Mouse (Mus musculus) liver, postnatal 0 days (tissue): ENCODE data around the gene Rab11fip3. TPM values are rescaled to one million over a fixed set of nuclear protein-coding genes. Genes with fewer than 3 reads are reported as not detected.
"Not testable (repeated sequence)": the region's sequence is repeated elsewhere in the genome, so short reads cannot be mapped to it uniquely, and the experiment has no call there.

Experiments used
- ATAC-seq: fragments of 200-750 bp; cut with Nextera tagmentation; 2 replicates; pipeline ENCODE4 v1.8.0; 2017; ENCODE audit warnings: mild to moderate bottlenecking, moderate library complexity
- DNase-seq: peaks from one replicate; pipeline ENCODE4 v3.0.0-alpha.2; 2016
- H3K27ac ChIP-seq: fragments of 300-500 bp; sonication (generic); 2 replicates; pipeline ENCODE4 v1.5.1; 2014; ENCODE audit warnings: antibody characterized with exemption, moderate library complexity, mild to moderate bottlenecking, low read depth
- H3K27me3 ChIP-seq: fragments of 300-500 bp; sonication (generic); 2 replicates; pipeline ENCODE4 v1.6.1; 2014; ENCODE audit warnings: low read length, control low read depth, mixed read lengths; ENCODE audit not compliant: insufficient read depth
- H3K36me3 ChIP-seq: fragments of 300-500 bp; sonication (generic); replicated peaks from 2 replicates; pipeline ENCODE4 v1.6.1; 2014; ENCODE audit warnings: mild to moderate bottlenecking, control low read depth, low read length, moderate library complexity, mixed read lengths; ENCODE audit not compliant: insufficient read depth
- H3K4me1 ChIP-seq: fragments of 300-500 bp; sonication (generic); 2 replicates; pipeline ENCODE4 v1.6.1; 2014; ENCODE audit warnings: antibody characterized with exemption, mild to moderate bottlenecking, control low read depth; ENCODE audit not compliant: insufficient read depth
- H3K4me2 ChIP-seq: fragments of 300-500 bp; sonication (generic); 2 replicates; pipeline ENCODE4 v1.6.1; 2014; ENCODE audit warnings: low read depth, mild to moderate bottlenecking, low read length, moderate library complexity, mixed read lengths
- H3K4me3 ChIP-seq: fragments of 300-500 bp; sonication (generic); 2 replicates; pipeline ENCODE4 v1.5.1; 2014; ENCODE audit warnings: low read depth, low read length
- H3K9ac ChIP-seq: fragments of 300-500 bp; sonication (generic); replicated peaks from 2 replicates; pipeline ENCODE4 v1.6.1; 2014; ENCODE audit warnings: mild to moderate bottlenecking, moderate library complexity
- H3K9me3 ChIP-seq: fragments of 300-500 bp; sonication (generic); 2 replicates; pipeline ENCODE4 v1.6.1; 2016; ENCODE audit warnings: mild to moderate bottlenecking, control low read depth, low read length, mixed read lengths
- CTCF ChIP-seq: sonication (generic); IDR thresholded peaks from 2 replicates; pipeline ENCODE4 v1.5.1; 2016; ENCODE audit warnings: antibody characterized with exemption, low read depth
- EP300 ChIP-seq: IDR thresholded peaks from 2 replicates; pipeline ENCODE4 v1.6.1; 2016; ENCODE audit warnings: antibody characterized with exemption, low read depth, mild to moderate bottlenecking
- WGBS: fragments of 180-500 bp; shearing (Covaris S2); extraction: QIAGEN DNeasy Blood & Tissue Kit; methylation state at CpG from one replicate; pipeline ENCODE4 v1.1.7; 2014; ENCODE audit not compliant: insufficient replicate concordance; 5-methylcytosine and 5-hydroxymethylcytosine counted together
- polyA plus RNA-seq: library from polyadenylated mRNA; unstranded; fragments of >200 nt; fragmentation: Nextera tagmentation; extraction: Ambion mirVana; gene quantifications from 2 replicates; pipeline ENCODE4 v1.2.1, GENCODE M21; 2015

Gene Rab11fip3
- polyA plus RNA-seq, result 1.7 TPM in 2 replicates

GRCm38 (mm10) chr17:26068831-26069739 is at the start of gene Rab11fip3:
Gene Rab11fip3, minus strand, starts transcription at chr17:26069555.
- Histone ChIP-seq H3K4me3 (peak within 1 kb of the TSS; percentile 70), H3K36me3 (no peaks in the 10 kb centered on the region), H3K27ac (no peak within 1 kb of the TSS), H3K4me2 (peak within 1 kb of the TSS; percentile 97), H3K4me1 (peaks cover 24% of the 10 kb centered on the region), H3K9ac (peak within 1 kb of the TSS; percentile 56), H3K27me3 (peaks cover 33% of the 10 kb centered on the region), H3K9me3 (no peaks in the 10 kb centered on the region)
- DNase-seq (peak; percentile 85), ATAC-seq (peak; percentile 93)
- TF ChIP-seq CTCF, result no peak
- no peak for TF ChIP-seq EP300
- WGBS, result under 1% methylated on average over 81 of the region's 94 CpGs

GRCm38 (mm10) chr17:26116503-26117258 is 47.3 kb upstream of the Rab11fip3 start:
- DNase-seq, result no peak
- Histone ChIP-seq H3K9ac (no peak overlapping the region), H3K27me3 (peaks cover 32% of the 10 kb centered on the region), H3K27ac (no peak overlapping the region), H3K4me2 (no peak overlapping the region), H3K4me3 (no peak overlapping the region), H3K4me1 (peaks cover 22% of the 10 kb centered on the region), H3K9me3 (no peaks in the 10 kb centered on the region), H3K36me3 (no peaks in the 10 kb centered on the region)
- ATAC-seq, result no peak
- WGBS, result 76% methylated on average over 16 of the region's 17 CpGs
- TF ChIP-seq EP300 (no peak), CTCF (no peak)

GRCm38 (mm10) chr17:26115956-26116487 is 46.7 kb upstream of the Rab11fip3 start:
- WGBS, result 45% methylated on average over 2 of the region's 3 CpGs
- Histone ChIP-seq H3K4me3 (no peak overlapping the region), H3K9ac (no peak overlapping the region), H3K27ac (no peak overlapping the region), H3K4me2 (no peak overlapping the region), H3K9me3 (no peaks in the 10 kb centered on the region), H3K27me3 (peaks cover 38% of the 10 kb centered on the region), H3K4me1 (peaks cover 22% of the 10 kb centered on the region), H3K36me3 (no peaks in the 10 kb centered on the region)
- DNase-seq (no peak), ATAC-seq (no peak)
- TF ChIP-seq EP300, result no peak

DNA sequence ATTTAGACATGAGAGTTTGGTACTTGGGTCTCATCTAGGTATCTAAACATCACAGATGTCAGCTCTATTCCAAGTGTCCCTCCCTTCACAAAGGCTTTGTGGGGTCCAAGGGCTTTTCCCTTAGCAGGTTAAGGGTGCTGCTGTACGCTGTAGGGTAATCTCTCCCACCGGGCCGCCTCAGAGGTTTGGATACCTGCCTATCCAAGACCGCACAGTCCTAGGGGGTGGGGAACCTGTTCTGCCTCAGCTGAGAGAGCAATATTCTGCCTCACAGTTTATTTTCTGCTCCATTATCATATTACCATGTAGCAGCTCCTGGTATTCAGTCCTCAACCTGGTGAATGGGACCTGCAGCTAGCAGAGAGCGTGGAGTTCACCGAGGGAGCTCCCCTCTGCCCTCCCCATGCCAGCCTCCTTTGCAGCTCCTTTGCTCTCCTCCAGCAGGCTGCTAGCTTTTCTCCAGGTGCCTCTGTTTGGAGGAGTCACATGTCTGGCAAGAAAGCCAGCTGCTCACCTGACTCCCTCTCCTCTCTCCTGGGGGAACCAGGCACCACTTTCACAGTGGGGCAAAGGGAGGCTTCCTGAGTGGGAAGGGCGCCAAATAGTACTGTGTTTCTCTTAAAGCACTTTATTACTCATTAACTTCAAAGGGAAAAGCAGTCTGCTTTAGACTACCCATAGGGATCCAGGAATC is 46.0 kb upstream of the Rab11fip3 start:
- H3K9me3 ChIP-seq, result no peaks in the 10 kb centered on the region
- peaks cover 22% of the 10 kb centered on the region for H3K4me1 ChIP-seq
- H3K27ac ChIP-seq, result no peak overlapping the region
- peaks cover 44% of the 10 kb centered on the region for H3K27me3 ChIP-seq
- DNase-seq (no peak), ATAC-seq (peak; percentile 12; the same call in 1 of the 2 replicates)
- no peak overlapping the region for H3K4me2 ChIP-seq
- H3K9ac ChIP-seq, result no peak overlapping the region
- no peak for TF ChIP-seq EP300
- no peak for TF ChIP-seq CTCF
- H3K4me3 ChIP-seq, result no peak overlapping the region
- H3K36me3 ChIP-seq, result no peaks in the 10 kb centered on the region
- 63% methylated on average over 7 of the region's 7 CpGs for WGBS

- Histone ChIP-seq H3K4me2 (0 out of 2 replicates have a peak overlapping the region, but pooled peaks have one; percentile 92), H3K27me3 (peaks cover 44% of the 10 kb centered on the region), H3K4me1 (peaks cover 22% of the 10 kb centered on the region)
- not testable (repeated sequence) for H3K9me3 ChIP-seq, H3K4me3 ChIP-seq, ATAC-seq, H3K36me3 ChIP-seq, DNase-seq, H3K27ac ChIP-seq, H3K9ac ChIP-seq
- 64% methylated on average over 7 of the region's 7 CpGs for WGBS
These were observed 45.1 kb upstream of the Rab11fip3 start for GRCm38 (mm10) chr17:26114461-26114860.
